Mouse (Mus musculus) spleen, adult 2 months (tissue): Measurements from ENCODE around the gene Cela2a. TPM values are rescaled to one million over a fixed set of nuclear protein-coding genes. Genes with fewer than 3 reads are reported as not detected.
A peak's percentile ranks its signal among the peaks of the same experiment; 100 is the strongest.

ENCODE experiments used
- DNase-seq, 2 experiments: peaks; one replicate each; pipeline versions ENCODE4 v3.0.0 to v3.0.0-alpha.2; 2012 to 2021; ENCODE audit warnings: low spot score in 2 of 2, low read depth in 1 of 2
- H3K27ac ChIP-seq: fragments of 200-500 bp; 2 replicates; pipeline ENCODE4 v1.5.1; 2012; ENCODE audit warnings: low read length, inconsistent platforms; ENCODE audit not compliant: insufficient read depth
- H3K27me3 ChIP-seq: fragments of 200-500 bp; 2 replicates; pipeline ENCODE4 v1.6.1; 2012; ENCODE audit warnings: mild to moderate bottlenecking, moderate library complexity, low read length, inconsistent platforms; ENCODE audit not compliant: control insufficient read depth, insufficient read depth
- H3K36me3 ChIP-seq: fragments of 200-500 bp; 2 replicates; pipeline ENCODE4 v1.6.1; 2012; ENCODE audit warnings: mild to moderate bottlenecking, low read length, inconsistent platforms; ENCODE audit not compliant: control insufficient read depth, insufficient read depth
- H3K4me1 ChIP-seq: fragments of 200-500 bp; 2 replicates; pipeline ENCODE4 v1.6.1; 2011; ENCODE audit warnings: inconsistent platforms; ENCODE audit not compliant: control insufficient read depth, insufficient read depth, insufficient read length
- H3K4me3 ChIP-seq: fragments of 200-500 bp; 2 replicates; pipeline ENCODE4 v1.5.1; 2011; ENCODE audit warnings: mild to moderate bottlenecking, inconsistent platforms; ENCODE audit not compliant: insufficient read depth, insufficient read length; ENCODE audit errors: extremely low read depth
- CTCF ChIP-seq: fragments of 200-500 bp; IDR thresholded peaks from 2 replicates; pipeline ENCODE4 v1.5.1; 2011; ENCODE audit warnings: mild to moderate bottlenecking, inconsistent platforms; ENCODE audit not compliant: insufficient read depth, insufficient read length, insufficient replicate concordance; ENCODE audit errors: extremely low read depth
- POLR2A ChIP-seq: fragments of 200-500 bp; IDR thresholded peaks from 2 replicates; pipeline ENCODE4 v1.6.1; 2011; ENCODE audit warnings: low read depth, low read length, inconsistent platforms
- WGBS: fragments of 180-500 bp; shearing (Covaris S2); methylation state at CpG from one replicate; pipeline ENCODE4 v1.1.7; 2018; 5-methylcytosine and 5-hydroxymethylcytosine counted together
- polyA plus RNA-seq: library from polyadenylated mRNA; depleted of rRNA; stranded (reverse); fragments of >200 nt; gene quantifications from 2 replicates; pipeline ENCODE4 v1.2.3, GENCODE M21; 2012

Cela2a gene
- polyA plus RNA-seq, 1 experiment: 18,445 TPM

DNA sequence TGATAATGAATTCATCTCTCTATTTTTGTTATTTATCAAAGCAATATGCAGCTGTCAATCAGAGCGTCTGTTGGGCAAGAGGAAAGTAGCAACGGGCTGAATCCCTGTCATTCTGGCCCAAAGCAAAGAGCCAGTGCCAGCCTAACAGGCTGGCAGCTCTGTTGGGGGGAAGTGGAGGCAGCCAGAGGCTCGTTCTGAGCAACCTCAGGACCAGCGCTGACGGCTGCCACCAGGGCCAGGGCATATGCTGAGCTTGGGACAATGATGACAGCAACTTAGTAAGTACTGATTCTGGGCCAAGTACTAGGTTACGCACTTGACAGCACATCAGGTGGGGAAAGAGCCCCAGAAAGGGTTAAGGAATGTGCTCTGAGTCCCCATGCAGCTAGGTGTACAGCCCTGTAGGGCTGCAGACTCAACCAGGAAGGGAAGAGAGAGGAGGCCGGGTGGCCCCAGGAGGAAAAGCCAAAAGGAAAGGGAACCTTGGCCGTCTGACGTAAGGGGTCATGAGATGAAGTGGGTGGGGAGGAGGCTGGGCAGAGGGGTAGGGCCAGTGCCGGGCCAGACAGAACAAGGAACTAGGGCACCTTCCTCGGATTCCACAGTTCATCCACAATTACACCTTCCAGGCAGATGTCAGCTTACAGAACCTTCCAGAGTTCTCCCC lies 44.8 kb upstream of the Cela2a start:
- DNase-seq: no peak
- TF ChIP-seq POLR2A (no peak), CTCF (no peak)
- peak overlapping the region; percentile 44; the same call in 1 of the 2 replicates for H3K27ac ChIP-seq
- no peak overlapping the region for H3K4me3 ChIP-seq
- peaks cover 2% of the 10 kb centered on the region; the same call in 1 of the 2 replicates for H3K36me3 ChIP-seq
- 78% methylated on average over 11 of the region's 11 CpGs for WGBS
- H3K27me3 ChIP-seq: no peaks in the 10 kb centered on the region
- peaks cover 9% of the 10 kb centered on the region for H3K4me1 ChIP-seq

DNA sequence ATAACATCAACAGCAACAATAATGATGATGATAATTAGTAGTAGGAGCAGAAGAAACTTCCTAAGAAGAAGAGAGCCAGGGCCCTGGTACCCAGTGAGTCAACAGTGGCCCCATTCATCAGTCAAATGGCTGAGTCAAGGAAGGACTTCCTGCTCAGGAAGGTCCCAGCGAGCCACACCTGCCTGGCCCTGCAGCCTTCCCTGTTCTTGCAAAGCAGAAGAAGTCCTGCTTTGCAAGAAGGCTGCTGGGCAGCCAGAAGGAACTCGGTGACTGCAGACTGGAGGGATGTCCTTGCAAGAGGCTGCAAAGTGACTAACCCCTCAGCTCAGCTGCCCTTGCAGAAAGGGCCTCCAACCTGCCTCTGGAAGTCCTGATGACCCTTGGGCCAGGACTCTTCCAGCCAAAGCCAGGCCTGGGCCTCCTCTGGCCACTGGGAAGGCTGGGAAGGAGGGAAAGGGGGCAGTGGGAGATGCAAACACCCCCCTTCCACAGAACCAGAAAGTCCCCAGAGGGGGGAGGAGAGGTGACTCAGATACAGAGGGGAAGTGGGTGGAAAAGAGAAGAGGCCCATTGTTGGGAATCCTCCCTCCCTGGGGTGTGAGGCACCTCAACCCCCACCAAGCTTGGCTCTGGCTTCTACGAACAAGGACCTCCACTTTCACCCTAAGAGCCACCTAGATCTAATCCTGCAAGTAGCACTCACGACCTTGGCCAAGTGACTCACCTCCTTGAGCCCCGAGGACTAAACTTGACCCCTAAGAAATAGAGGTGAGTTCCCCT lies 43.7 kb upstream of the Cela2a start:
- Histone ChIP-seq H3K4me3 (no peak overlapping the region), H3K27ac (peak overlapping the region; percentile 55), H3K27me3 (no peaks in the 10 kb centered on the region), H3K4me1 (peaks cover 9% of the 10 kb centered on the region), H3K36me3 (peaks cover 3% of the 10 kb centered on the region; the same call in 1 of the 2 replicates)
- TF ChIP-seq POLR2A (no peak), CTCF (no peak)
- WGBS: 55% methylated on average over 5 of the region's 5 CpGs
- DNase-seq: no peak

DNA sequence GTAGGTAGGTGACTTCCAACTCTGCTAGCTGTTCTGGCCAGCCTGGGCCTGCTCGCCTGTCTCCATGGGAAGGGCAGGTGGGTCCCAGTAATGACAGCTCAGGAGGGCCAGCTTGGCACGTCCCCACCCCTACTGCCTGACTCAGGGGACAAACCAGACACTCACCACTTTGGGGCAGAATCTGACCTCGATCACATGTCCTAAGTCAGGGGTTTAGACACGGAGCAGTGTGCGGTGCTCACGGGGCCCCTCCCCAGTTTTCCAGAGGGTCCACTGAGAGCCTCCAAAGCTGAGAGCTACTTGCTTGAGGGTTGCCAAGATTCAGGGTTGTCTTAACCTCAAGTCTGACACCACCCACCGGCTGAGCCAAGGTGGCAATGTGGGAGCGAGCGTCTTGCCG lies 42.1 kb upstream of the Cela2a start:
- peaks cover 10% of the 10 kb centered on the region; the same call in 1 of the 2 replicates for H3K4me1 ChIP-seq
- H3K27ac ChIP-seq: no peak overlapping the region
- DNase-seq: no peak
- WGBS: 94% methylated on average over 10 of the region's 10 CpGs
- H3K36me3 ChIP-seq: peaks cover 3% of the 10 kb centered on the region; the same call in 1 of the 2 replicates
- H3K4me3 ChIP-seq: no peak overlapping the region
- no peaks in the 10 kb centered on the region for H3K27me3 ChIP-seq
- TF ChIP-seq CTCF (no peak), POLR2A (no peak)

DNA sequence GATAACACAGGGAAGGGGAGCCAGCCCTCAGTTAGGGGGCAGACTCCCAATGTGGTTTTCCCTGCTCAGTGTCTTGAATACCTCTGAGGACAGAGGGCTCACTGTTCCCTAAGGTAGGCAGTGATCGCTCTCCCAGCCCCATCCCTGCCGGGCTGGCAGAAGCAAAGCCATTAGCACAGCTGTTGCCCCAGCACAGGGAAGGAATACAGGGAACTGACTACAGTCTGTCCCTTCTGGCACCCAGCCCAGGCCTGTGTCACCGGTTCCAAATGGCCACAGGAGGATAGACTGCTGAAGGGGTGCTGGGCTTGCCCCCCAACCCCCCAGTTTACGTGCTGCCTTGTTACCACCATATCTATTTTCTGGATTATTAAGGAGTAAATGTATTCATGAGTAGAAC lies 41.5 kb upstream of the Cela2a start:
- Histone ChIP-seq H3K27me3 (no peaks in the 10 kb centered on the region), H3K4me1 (peaks cover 7% of the 10 kb centered on the region; the same call in 1 of the 2 replicates), H3K36me3 (peaks cover 3% of the 10 kb centered on the region; the same call in 1 of the 2 replicates), H3K4me3 (no peak overlapping the region), H3K27ac (no peak overlapping the region)
- 78% methylated on average over 4 of the region's 4 CpGs for WGBS
- TF ChIP-seq CTCF (no peak), POLR2A (no peak)
- no peak for DNase-seq

DNA sequence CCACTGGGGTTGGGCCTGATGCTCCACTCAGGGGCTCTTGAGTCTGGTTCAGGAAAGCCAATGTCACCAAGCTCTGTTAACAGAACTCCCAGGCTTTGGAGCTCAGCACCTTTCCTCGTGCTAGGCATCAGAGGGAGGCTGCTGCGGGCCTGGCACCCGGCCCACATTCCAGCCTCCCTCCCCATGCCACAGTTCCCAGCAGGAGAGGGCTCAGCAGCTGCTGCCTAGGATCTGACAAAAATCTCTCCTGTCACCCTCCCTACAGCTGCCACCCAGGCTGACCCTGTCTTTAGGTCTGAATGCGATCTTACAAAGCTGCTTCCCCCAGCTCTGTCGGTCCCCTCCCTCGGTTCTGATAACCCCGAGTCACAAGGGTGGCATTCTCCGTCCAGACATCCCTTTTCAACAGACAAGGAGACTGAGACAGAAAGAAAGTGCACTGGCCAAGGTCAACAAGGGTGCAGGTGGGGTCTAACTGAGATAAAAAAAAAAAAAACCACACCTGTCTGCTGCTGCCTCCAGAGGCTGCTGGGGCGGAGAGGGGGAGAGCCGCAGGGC lies 41.1 kb upstream of the Cela2a start:
- Histone ChIP-seq H3K4me1 (peaks cover 4% of the 10 kb centered on the region; the same call in 1 of the 2 replicates), H3K4me3 (no peak overlapping the region), H3K27ac (no peak overlapping the region), H3K27me3 (no peaks in the 10 kb centered on the region), H3K36me3 (peaks cover 3% of the 10 kb centered on the region; the same call in 1 of the 2 replicates)
- WGBS: 86% methylated on average over 10 of the region's 10 CpGs
- DNase-seq: no peak
- no peak for TF ChIP-seq POLR2A
- no peak for TF ChIP-seq CTCF

DNA sequence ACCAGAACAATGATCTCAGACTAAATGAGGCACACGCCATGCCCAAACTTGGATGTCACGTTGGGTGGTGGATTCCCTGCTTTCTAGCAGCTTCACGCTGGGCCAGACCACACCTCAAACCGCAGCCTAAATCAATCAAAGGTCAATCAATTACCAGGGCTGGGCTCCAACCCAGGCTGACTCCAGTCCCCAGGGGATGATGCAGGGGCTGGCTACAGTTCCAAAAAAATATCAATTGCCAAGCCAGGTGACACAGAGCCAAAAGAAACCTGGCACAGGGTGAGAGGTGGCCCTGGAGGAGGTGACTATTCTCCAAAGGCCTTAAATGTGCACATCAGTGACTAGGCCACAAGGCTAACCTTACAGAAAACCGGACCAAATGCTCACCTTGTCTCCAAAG lies 39.6 kb upstream of the Cela2a start:
- no peak for DNase-seq
- Histone ChIP-seq H3K27me3 (no peaks in the 10 kb centered on the region), H3K27ac (no peak overlapping the region), H3K4me1 (peaks cover 4% of the 10 kb centered on the region; the same call in 1 of the 2 replicates), H3K36me3 (peaks cover 8% of the 10 kb centered on the region), H3K4me3 (no peak overlapping the region)
- TF ChIP-seq POLR2A: no peak
- TF ChIP-seq CTCF: no peak
- WGBS: 93% methylated on average over 5 of the region's 5 CpGs
